Mouse (Mus musculus) brain, embryonic 18.5 days (tissue): ENCODE results near the gene Kndc1.

Experiments
- DNase-seq: peaks from one replicate; pipeline ENCODE4 v3.0.0-alpha.2; 2012; ENCODE audit warnings: low read depth, low spot score

The Kndc1 gene

DNA sequence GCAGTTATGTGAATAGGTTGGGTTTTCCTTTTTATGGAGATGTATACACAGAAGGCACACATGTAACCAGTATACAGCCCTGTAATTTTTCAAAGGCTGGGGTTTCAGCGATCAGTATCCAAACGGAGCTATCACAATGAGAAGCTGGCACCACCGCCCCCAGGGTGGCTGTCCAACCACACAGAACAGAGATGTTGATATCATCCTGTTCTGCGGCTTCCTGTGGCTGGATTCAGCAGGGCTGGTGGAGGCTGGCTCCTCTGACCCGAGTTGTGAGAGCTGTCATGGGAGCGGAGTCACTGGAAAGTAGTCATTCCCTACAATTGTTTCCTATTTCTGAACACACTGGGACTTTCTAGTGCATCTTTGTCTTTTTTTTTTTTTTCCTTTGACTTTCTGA is 10.8 kb downstream of the Kndc1 start:
- DNase-seq = no peak

DNA sequence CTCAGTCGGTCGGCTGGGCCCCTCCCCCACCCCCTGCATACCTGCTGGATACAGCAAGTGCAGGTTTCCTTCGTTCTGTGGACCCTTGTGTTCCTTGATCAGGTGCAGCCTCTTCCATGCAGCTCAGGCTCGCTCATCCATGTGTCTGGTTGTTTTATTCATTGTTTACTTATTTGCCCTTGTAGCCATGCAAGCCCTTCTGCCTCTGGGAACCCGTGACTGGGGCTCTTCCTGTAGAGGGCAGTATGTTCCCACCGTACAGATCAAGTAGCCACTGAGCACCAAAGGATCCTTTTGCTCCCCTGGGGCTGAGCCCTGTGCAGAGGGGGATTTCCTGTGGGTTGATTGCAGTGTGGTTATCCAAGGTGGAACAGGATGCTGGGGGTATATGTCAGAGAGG is 11.2 kb downstream of the Kndc1 start:
- no peak for DNase-seq

DNA sequence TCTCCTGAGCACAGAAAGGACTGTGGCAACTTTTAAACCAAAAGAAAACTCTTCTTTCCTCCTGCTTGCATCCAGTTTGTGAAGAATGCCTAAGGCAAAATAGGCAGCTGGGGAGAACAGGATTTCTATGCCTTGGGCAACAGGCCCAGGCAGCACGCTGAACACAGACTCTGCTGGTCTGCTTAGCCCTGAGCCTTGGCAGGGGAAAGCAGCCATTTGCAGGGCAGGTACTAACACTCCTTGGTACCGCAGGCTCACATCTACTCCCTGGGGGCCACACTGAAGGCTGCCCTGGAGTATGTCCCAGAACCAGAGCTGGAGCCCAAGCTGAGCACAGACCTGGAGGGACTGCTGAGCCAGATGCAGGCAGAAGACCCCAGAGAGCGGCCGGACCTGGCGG is 13.7 kb downstream of the Kndc1 start:
- no peak for DNase-seq

DNA sequence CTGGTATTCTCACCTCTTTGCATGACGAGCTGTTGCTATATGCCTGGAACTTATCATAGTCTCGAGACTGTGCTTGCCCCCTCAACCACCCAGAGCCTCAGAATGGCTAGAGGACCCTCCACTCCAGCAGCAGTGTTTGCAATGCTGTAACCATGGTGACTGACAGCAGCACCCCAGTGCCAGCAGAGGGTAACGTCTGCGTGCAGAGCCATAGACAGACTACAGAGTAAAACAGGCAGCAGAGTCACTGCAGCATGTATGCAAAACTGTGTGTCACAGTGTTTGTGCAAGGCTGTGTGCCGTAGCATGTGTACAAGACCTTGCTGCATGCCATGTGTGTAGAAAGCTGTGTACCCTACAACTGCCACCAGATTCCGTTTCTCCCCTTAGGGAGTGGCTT is 15.0 kb downstream of the Kndc1 start:
- DNase-seq = no peak

DNA sequence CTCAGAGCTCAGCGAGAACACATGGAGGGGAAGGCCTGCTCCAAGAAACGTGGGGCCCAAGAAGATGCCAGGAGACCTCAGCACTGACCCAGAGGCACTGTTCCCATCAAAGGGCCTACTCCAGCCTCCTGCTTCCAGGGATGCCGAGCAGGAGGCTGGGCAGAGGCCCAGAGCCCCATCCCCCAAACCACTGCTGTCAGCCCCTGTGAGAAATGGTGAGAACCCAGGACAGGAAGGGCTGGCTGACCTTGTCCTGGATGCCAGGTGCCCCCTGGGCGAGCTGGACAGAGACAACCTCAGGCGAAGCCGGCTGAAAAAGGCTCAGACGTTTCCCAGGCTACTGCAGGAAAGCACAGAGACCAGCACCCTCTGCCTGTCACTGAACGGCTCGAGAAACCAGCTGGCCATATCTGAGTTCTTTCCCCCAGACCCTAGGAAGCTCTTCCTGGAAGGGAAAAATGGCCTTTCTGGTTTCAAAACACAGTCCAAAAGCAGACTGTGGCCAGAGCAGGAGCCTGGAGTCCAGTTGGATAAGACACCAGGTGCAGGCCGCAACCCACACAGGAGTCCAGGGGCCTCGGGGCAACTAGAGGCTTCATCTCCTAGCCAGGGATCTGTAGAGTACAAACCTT is 15.8 kb downstream of the Kndc1 start:
- no peak for DNase-seq

DNA sequence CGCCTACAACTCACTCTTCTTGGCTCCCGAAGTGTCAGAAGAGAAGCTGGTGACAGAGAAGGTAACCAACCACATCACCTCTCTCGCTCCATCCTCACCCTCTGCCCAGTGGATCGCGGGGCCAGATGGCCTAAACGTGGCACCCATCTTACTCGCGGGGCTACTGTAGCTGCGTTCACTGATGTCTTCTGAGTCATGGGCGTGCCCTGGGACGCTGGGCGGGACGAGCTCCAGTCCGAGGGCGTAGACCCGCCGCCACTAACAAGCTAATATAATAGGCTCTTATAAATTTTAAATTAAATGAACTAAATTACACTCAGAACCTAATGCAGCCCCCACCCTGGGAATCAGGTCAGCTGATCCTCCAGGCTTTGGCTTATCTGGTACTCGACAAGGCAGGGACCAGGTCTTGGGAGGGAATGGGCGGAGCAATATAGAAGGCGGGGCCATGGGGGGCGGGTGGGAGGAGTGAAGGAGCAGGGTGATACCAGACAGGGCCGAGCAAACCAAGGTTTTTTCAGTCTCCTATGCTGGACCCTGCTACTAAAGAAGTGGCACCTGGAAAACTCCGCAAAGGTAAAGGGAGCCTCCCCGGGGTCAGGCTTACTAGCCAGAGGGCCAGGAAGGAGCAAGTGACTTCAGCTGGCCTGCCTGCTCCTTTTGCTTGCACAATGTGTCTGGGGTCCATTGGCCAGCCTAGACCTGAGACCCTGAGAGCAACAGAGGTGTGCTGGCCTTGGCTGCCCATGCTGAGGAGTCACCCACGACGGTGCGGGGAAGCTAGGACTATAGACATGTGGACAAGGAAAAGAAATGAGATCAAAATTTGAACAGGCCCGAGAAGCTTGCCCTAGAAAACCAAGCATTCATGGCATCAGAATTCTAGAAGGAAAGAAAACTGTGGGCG is 19.9 kb downstream of the Kndc1 start:
- DNase-seq = no peak

DNA sequence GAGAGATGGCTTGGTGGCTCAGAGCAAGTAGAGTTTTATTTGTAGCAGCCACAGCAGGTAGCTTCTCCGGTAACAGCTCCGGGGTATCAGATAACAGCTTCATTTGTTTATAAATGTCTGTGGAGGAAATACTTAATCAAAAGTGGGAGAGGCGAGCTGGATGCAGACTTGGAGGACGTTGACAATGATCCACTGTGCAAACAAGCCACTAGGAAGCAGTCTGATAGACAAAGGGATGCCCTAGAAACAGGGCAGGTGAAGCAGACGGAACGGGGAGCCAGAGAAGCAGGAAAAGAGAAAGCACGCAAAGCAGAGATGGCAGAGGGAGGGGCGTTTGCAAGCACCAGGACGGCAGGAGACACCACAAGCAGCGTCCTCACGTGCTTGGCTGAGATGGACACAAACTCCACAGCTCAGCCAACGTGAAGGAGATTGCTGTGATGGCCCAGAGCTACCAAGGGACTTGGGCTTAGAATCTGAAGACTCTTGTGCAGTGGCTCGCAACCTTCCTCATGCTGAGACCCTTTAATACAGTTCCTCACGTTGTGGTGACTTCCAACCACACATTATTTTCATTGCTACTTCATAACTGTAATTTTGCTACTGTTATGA is 21.3 kb downstream of the Kndc1 start:
- no peak for DNase-seq

DNA sequence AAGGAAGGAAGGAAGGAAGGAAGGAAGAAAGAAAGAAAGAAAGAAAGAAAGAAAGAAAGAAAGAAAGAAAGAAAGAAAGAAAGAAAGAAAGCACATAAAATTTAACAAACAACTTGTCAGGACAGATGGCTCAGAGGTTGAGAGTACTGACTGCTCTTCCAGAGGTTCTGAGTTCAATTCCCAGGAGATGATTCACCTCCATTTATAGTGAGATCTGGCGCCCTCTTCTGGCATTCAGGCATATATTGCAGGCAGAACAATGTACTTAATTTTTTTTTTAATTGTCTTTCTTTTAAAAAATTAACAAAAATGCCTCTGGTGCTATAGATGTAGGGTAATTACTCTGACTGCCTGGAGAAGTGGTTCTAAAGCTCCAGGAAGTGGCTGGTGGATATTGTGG is 21.8 kb downstream of the Kndc1 start:
- DNase-seq = no peak

DNA sequence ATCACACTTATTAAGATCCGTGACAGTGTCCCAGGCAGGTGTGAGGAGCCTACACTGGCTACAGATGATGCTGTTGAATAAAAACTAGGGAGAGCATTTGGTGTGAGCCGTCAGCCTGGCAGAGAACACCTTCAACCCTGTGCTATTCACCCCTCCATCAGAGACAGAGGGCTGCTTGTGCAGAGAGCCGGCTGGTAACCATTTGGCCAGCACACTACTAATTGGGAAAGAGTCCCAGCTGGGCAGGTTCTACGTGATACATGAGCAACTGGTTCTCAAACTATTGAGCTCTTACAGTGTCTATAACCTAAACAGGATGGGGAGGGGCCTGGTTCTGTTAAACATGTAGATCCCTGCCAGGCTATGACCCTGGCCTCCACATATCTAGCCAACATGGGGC is 23.8 kb downstream of the Kndc1 start:
- no peak for DNase-seq

DNA sequence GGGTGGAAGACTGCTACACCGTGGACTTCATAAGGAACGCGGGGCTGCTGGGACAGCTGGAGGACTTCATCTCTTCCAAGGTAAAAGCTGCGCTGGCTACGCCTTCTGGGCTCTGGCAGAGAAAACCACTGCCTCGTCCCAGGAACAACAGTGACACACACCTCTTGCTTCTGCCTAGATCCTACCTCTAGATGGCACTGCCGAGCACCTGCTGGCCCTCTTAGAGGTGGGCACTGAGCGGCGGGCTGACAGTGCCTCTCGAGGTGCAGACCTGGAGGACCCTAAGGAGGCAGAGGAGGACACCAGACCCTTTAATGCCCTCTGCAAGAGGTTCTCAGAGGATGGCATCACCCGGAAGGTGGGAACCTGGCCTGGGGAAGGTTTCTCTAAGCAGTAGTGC is 36.2 kb downstream of the Kndc1 start:
- DNase-seq = no peak

DNA sequence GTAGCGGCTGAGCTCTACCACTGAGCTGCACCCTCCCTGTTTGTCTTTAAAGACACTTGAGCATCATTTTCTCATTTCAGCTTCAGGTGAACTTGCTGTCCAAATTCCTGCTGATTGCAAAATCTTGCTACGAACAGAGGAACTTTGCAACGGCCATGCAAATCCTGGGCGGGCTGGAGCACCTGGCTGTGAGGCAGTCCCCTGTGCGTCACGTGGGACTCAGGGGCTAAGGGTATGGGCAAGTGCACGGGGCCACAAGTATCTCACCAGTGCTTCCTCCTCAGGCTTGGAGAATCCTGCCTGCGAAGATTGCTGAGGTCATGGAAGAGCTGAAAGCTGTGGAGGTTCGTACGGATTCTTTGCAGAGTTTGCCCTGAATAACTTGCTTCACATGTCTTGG is 42.2 kb downstream of the Kndc1 start:
- DNase-seq = no peak

DNA sequence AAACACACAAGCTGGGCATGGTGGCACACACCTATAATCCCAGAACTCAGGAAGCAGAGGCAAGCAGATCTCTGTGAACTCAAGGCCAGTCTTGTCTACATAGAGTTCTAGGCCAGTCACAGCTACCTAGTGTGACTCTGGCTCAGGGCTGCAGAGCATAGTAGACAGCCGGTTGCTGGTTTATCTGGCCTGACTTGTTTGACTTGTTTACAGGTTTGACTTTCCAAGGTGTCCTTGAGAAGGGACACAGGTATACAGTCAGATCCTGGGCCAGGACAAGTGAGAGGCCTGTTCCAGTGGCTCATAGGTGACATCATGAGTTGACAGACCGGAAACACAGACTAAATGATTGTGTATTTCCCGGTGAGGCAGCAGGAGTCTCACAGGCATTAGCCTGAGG is 42.6 kb downstream of the Kndc1 start:
- no peak for DNase-seq

DNA sequence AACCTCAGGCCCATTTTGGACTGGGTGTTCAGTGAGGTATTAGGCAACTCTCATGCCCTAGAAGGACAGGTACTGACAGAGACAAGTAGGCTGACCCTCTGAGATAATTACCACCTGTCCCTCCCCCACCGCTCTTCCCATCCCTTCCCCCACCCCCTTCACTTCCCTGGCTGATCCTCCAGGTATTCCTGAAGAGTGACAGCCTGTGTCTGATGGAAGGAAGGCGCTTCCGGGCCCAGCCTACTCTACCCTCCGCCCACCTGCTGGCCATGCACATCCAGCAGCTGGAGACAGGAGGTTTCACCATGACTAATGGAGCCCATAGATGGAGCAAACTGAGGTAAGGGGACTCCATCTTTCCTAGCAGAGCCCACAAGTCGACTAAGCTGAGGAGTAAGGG is 43.3 kb downstream of the Kndc1 start:
- no peak for DNase-seq

DNA sequence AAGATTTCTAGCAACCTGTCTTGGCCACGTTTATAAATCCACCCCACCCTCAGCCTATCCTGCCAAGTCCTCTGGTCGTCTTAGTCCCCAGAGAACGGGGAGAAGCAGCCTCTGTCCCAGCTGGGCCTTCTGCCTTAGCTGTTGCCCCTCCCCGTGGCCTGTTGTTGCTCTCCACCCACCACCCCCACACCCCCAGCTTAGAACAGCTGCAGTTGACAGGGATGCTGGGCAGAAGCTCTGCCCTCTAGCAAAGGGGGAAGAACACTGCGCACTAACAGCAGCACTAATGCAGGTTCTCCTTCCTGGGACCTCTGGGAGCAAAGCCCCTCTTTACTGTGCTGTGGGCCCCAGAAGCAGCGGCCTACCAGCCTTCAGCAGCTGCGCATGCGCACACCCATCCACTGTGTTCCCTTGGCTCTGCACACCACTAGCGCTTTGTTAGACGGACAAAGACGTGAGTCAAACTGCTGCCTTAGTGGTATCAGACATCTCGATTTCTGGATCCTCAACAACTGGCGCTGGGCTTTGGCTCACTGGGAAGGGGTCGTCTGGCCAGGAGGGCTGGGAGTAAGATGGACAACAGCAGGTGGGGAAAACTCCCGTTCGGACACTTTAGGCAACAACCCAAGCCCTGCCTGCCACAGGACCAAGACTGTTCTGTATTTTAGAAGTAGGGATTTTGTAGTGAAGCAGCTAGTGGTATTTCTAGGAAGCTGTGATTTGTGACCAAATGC is 46.1 kb downstream of the Kndc1 start:
- no peak for DNase-seq

DNA sequence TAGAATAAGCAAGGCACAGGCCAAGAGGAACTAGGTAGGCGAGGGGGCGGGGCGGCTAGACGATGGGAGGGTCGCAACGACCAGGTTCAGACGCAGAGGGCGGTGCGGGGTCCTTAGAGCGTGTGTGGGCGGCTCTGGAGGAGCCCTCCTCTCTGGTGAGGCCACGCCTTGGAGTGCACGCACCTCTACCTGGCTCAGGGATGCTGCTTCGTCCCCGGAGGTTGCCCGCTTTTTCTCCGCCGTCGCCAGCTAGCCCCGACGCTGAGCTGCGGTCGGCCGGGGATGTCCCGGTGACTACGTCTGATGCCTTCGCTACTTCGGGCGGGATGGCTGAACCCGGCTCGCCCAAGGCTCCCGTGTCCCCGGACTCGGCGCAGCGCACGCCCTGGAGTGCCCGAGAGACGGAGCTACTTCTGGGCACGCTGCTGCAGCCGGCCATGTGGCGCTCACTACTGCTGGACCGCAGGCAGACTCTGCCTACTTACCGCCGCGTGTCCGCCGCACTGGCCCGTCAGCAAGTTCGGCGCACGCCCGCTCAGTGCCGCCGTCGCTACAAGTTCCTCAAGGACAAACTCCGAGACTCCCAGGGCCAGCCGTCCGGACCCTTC is 49.3 kb downstream of the Kndc1 start, which contains the start of gene Utf1:
Gene Utf1 (plus strand): TSS at position 116 of the 608 bp plus-strand sequence.
- no peak for DNase-seq

DNA sequence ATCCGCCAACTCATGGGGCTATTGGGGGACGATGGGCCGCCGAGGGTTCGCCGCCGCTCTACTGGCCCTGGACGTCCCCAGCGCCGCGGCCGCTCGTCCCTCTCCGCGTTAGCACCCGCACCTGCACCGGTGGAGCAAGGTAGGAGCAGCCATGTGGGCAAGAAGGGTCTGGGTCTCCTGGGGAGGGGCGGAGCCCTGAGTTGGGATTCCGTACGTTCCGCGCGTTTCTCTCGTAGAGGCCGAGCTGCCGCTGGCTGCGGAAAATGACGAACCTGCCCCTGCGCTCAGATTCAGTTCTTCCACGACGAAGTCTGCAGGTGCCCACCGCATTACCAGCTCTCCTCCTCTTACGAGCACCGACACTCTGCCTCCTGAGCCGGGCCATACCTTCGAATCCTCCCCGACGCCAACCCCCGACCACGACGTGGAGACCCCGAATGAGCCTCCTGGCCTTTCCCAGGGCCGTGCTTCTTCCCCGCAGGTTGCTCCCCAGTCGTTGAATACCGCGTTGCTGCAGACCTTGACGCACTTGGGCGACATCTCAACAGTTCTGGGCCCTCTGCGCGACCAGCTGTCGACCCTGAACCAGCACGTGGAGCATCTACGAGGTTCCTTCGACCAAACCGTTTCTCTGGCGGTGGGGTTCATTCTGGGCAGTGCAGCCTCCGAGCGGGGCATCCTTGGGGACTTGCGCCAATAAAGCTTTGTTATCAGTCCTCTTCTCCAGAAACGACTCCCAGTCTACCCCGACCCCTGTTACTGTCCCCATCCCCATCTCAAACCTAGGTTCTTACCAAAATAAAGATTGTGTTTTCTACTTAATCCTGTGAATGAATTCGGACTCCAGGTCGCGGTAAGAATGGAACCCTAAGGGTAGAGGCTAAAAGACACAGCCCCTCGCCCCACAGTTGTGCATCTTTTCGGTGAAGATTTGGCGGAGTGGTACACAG is 50.1 kb downstream of the Kndc1 start:
- no peak for DNase-seq

DNA sequence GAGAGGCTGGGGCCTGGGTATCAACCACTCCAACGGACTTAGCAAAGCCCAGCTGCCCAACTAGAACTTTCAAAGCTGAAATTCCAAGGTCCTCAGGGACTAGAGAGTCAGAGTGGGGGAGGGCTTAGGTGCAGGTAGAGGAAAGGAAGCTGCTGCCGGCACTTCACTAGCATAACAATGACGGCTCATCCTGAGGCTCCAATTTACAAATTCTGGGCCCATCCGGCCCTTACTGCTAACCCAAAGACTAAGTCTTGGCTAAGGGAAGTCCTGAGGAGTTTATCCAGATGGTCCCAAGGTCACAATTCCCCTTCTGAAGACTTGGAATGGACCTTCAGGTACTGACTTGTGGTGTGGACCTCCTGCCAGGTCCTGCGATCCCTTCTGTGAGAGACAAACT is 51.0 kb downstream of the Kndc1 start:
- DNase-seq = no peak

DNA sequence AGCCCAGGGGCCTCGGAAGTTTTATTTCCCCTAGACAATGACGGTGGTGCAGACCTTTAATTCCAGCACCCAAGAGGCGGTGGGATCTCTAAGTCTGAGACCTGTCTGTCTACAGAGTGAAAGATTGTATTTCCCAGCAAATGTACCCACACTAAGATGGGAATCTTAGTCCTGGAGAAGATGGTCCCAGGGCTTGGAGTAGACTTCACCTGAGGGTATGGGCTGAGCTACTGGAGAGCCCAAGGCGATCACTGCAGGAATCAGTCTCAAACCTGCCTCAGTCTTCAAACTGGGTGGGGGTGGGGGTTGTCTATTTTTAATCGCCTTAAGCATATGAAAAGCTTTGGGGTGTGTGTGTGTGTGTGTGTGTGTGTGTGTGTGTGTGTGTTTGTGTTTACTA is 51.5 kb downstream of the Kndc1 start:
- no peak for DNase-seq

DNA sequence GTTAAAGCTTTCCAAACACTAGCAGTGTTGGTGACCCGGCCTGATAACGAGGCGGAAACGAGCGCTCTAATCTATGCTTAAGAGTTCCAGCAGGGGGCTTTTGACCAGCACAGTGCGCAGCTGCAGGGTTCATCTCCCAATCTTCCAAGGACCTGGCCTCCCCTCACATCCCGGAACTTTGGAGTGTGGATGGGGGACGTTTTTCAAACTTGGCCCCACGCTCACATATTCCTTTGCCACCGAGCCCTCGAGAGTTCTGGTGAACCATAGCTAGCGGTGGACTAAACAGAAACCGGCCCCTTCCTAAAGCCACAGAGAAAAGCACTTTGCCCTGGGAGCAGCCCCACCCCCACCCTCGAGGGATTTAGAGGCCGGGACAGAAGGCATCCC is 55.4 kb downstream of the Kndc1 start:
- no peak for DNase-seq

DNA sequence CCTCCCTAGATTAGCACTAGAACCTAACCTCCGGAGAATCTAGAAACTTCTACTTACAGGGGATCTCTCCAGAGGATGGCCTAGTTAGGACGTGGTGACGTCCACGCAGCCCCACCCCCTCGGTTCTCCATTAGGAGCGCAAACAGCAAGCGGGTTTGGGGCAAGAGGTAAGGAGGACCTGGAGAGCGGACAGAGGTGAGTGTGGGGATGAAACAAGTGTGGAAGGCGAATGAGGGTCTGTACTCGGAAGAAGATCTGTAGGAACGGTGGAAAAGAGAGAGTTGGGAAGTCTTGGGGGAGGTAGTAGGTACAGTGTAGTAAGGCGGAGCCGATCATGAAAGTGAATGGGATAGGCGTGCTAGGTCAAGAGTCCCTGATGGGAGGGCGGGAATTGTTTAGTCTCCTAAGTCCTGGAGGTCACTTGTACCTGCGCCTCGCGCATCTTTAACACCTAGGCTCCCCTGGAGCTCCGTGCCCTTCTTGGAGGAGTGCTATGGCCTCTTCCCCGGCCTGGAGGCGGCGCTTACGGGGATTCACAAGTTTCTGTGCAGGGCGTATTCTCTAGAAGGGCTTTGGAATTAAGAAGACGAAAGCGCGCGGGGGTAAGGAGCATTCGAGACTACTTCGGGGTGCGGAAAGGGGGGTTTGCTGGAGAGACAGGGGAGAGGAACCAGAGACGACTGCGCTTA is 55.9 kb downstream of the Kndc1 start:
- no peak for DNase-seq
